Mouse (Mus musculus) myocyte (in vitro differentiated cells): Measurements from ENCODE around the gene Prkcq. TPM values are rescaled to one million over a fixed set of nuclear protein-coding genes. Genes with fewer than 3 reads are reported as not detected.

Experiments used
- H3K27me3 ChIP-seq: one replicate; pipeline ENCODE4 v1.6.1; 2011; ENCODE audit not compliant: control insufficient read depth, insufficient read depth, insufficient read length
- H3K36me3 ChIP-seq: one replicate; pipeline ENCODE4 v1.6.1; 2011; ENCODE audit not compliant: control insufficient read depth, insufficient read depth
- H3K4me2 ChIP-seq: one replicate; pipeline ENCODE4 v1.6.1; 2011; ENCODE audit warnings: low read depth, control low read depth
- H3K4me3 ChIP-seq: one replicate; pipeline ENCODE4 v1.5.1; 2011; ENCODE audit warnings: mild to moderate bottlenecking, control low read depth, moderate library complexity
- H3K79me2 ChIP-seq: one replicate; pipeline ENCODE4 v1.6.1; 2011; ENCODE audit not compliant: control insufficient read depth, insufficient read depth
- H3ac ChIP-seq: one replicate; pipeline ENCODE4 v1.6.1; 2011; ENCODE audit not compliant: control insufficient read depth, insufficient read length
- CEBPB ChIP-seq: IDR thresholded peaks from 2 replicates; pipeline ENCODE4 v1.6.1; 2011; ENCODE audit warnings: mild to moderate bottlenecking, moderate library complexity; ENCODE audit not compliant: poor library complexity, insufficient read depth, severe bottlenecking
- E2F4 ChIP-seq: IDR thresholded peaks from one replicate; pipeline ENCODE4 v1.6.1; 2011; ENCODE audit warnings: mild to moderate bottlenecking, control low read depth, moderate library complexity; ENCODE audit not compliant: insufficient read depth
- MAX ChIP-seq: IDR thresholded peaks from one replicate; pipeline ENCODE4 v1.6.1; 2011; ENCODE audit warnings: low read depth, mild to moderate bottlenecking, control low read depth
- MYOD1 ChIP-seq, 3 experiments: IDR thresholded peaks; one replicate each; pipeline ENCODE4 v1.6.1; 2011; ENCODE audit warnings: control low read depth in 2 of 3, low read depth in 2 of 3, mild to moderate bottlenecking in 2 of 3, moderate library complexity in 1 of 3; ENCODE audit not compliant: insufficient read length in 2 of 3, control insufficient read depth in 1 of 3
- MYOG ChIP-seq, 3 experiments: IDR thresholded peaks; one replicate each; pipeline ENCODE4 v1.6.1; 2011; ENCODE audit warnings: control low read depth in 2 of 3, low read depth in 2 of 3, mild to moderate bottlenecking in 2 of 3; ENCODE audit not compliant: insufficient read length in 2 of 3, control insufficient read depth in 1 of 3, insufficient read depth in 1 of 3
- POLR2A ChIP-seq: IDR thresholded peaks from one replicate; pipeline ENCODE4 v1.6.1; 2011; ENCODE audit warnings: low read depth, mild to moderate bottlenecking, control low read depth, moderate library complexity; ENCODE audit not compliant: insufficient read length
- POLR2AphosphoS2 ChIP-seq: IDR thresholded peaks from one replicate; pipeline ENCODE4 v1.6.1; 2011; ENCODE audit warnings: low read depth, control low read depth; ENCODE audit not compliant: insufficient read length
- REST ChIP-seq: IDR thresholded peaks from one replicate; pipeline ENCODE4 v1.6.1; 2011; ENCODE audit warnings: mild to moderate bottlenecking, control low read depth, moderate library complexity; ENCODE audit not compliant: insufficient read depth, insufficient read length
- SRF ChIP-seq: IDR thresholded peaks from one replicate; pipeline ENCODE4 v1.6.1; 2011; ENCODE audit warnings: low read depth; ENCODE audit not compliant: control insufficient read depth, insufficient read length
- TCF12 ChIP-seq: IDR thresholded peaks from one replicate; pipeline ENCODE4 v1.6.1; 2011; ENCODE audit warnings: mild to moderate bottlenecking, control low read depth; ENCODE audit not compliant: poor library complexity, insufficient read depth, severe bottlenecking
- TCF3 ChIP-seq: IDR thresholded peaks from one replicate; pipeline ENCODE4 v1.6.1; 2011; ENCODE audit warnings: low read depth, control low read depth; ENCODE audit not compliant: insufficient read length
- USF1 ChIP-seq: IDR thresholded peaks from one replicate; pipeline ENCODE4 v1.6.1; 2011; ENCODE audit warnings: low read depth, mild to moderate bottlenecking, control low read depth, moderate library complexity
- polyA plus RNA-seq: library from polyadenylated mRNA; unstranded; fragments of >200 nt; fragmentation: generic; extraction: Trizol; gene quantifications from one replicate; pipeline ENCODE4 v1.2.1, GENCODE M21; 2012; ENCODE audit warnings: missing spikeins

Prkcq gene
- polyA plus RNA-seq, 1 experiment = 0.02 TPM

DNA sequence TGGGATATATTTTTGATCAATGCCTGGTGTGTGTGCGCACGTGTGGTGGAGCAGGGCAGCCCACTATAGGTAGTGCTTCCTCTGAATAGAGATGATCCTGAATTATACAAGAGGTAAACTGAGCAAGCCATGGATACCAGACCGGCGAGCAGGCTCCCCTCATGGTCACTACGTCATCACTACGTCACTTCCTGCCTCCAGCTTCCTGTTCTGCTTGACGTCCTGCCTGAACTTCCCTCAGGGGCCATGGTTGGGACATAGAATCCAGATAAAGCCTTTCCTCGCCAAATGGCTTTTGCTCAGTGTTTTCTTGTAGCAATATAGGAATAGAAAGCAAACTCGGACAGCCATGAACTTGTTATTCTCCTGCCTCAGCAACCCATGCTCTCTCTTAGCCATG is 33.1 kb downstream of the Prkcq start:
- Histone ChIP-seq H3K27me3 (no peaks in the 10 kb centered on the region), H3ac (no peak overlapping the region), H3K4me2 (no peak overlapping the region), H3K79me2 (no peaks in the 10 kb centered on the region), H3K36me3 (no peaks in the 10 kb centered on the region), H3K4me3 (no peak overlapping the region)
- TF ChIP-seq MYOD1 (IDR thresholded peaks at IDR 0.05; ENCODE audit: control insufficient read depth in 1 of 3, insufficient read length in 2 of 3, low read depth in 2 of 3) = no peak
- no peak for TF ChIP-seq TCF3
- no peak for TF ChIP-seq REST
- TF ChIP-seq USF1 = no peak
- TF ChIP-seq CEBPB = no peak
- TF ChIP-seq E2F4 = no peak
- TF ChIP-seq POLR2A = no peak
- no peak for TF ChIP-seq POLR2AphosphoS2
- no peak for TF ChIP-seq TCF12
- TF ChIP-seq MAX = no peak
- TF ChIP-seq MYOG (IDR thresholded peaks at IDR 0.05; ENCODE audit: control insufficient read depth in 1 of 3, insufficient read depth in 1 of 3, insufficient read length in 2 of 3, low read depth in 2 of 3) = no peak
- TF ChIP-seq SRF = no peak

DNA sequence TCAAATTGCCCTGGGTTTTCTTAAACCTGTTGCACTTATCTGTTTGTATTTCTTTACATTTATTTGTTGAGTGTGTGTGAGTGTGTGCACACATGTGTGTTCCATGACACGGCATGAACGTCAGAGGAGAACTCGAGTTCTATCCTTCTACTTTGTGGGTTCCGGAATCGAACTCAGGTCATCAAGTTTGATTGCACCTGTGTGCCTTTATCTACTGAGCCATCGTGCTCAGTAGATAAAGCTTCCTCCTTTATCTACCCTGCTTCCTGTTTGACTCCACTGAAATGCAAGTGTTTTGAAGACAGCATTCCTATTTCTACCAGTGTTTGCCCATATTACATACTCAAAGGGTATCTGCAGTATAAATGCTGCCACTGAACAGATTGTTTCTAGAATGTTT is 33.8 kb downstream of the Prkcq start:
- Histone ChIP-seq H3ac (no peak overlapping the region), H3K4me2 (no peak overlapping the region), H3K27me3 (no peaks in the 10 kb centered on the region), H3K79me2 (no peaks in the 10 kb centered on the region), H3K4me3 (no peak overlapping the region), H3K36me3 (no peaks in the 10 kb centered on the region)
- no peak for TF ChIP-seq MYOG (IDR thresholded peaks at IDR 0.05; ENCODE audit: control insufficient read depth in 1 of 3, insufficient read depth in 1 of 3, insufficient read length in 2 of 3, low read depth in 2 of 3)
- TF ChIP-seq USF1 = no peak
- TF ChIP-seq REST = no peak
- TF ChIP-seq CEBPB = no peak
- no peak for TF ChIP-seq SRF
- no peak for TF ChIP-seq MAX
- TF ChIP-seq POLR2AphosphoS2 = no peak
- TF ChIP-seq TCF3 = no peak
- TF ChIP-seq MYOD1 (IDR thresholded peaks at IDR 0.05; ENCODE audit: control insufficient read depth in 1 of 3, insufficient read length in 2 of 3, low read depth in 2 of 3) = no peak
- TF ChIP-seq E2F4 = no peak
- no peak for TF ChIP-seq TCF12
- TF ChIP-seq POLR2A = no peak

DNA sequence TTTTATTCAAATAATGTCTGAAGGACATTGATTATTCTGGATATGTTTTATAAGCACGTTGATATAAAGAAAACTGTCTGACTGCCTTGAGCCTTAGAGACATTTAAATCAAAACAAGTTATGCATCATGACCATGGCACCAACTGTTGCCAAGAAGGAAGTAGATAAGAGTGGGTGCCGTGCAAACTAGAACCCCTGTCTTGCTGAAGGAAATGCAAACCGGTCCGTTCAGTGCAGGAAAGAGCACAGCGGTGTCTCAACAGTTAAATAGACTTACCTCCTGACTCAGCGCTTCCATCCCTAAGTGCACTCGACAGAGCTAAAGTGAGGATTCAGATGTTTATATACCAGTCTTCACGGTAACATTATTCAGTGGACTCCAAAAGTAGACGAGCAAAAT is 36.4 kb downstream of the Prkcq start:
- no peaks in the 10 kb centered on the region for H3K36me3 ChIP-seq
- no peaks in the 10 kb centered on the region for H3K27me3 ChIP-seq
- H3K79me2 ChIP-seq = no peaks in the 10 kb centered on the region
- no peak overlapping the region for H3K4me3 ChIP-seq
- H3ac ChIP-seq = no peak overlapping the region
- TF ChIP-seq TCF12 = no peak
- TF ChIP-seq MYOD1 (IDR thresholded peaks at IDR 0.05; ENCODE audit: control insufficient read depth in 1 of 3, insufficient read length in 2 of 3, low read depth in 2 of 3) = no peak
- TF ChIP-seq TCF3 = no peak
- TF ChIP-seq E2F4 = no peak
- no peak for TF ChIP-seq CEBPB
- no peak for TF ChIP-seq REST
- TF ChIP-seq USF1 = no peak
- TF ChIP-seq MAX = no peak
- TF ChIP-seq POLR2AphosphoS2 = no peak
- TF ChIP-seq POLR2A = no peak
- no peak for TF ChIP-seq SRF
- no peak for TF ChIP-seq MYOG (IDR thresholded peaks at IDR 0.05; ENCODE audit: control insufficient read depth in 1 of 3, insufficient read depth in 1 of 3, insufficient read length in 2 of 3, low read depth in 2 of 3)
- no peak overlapping the region for H3K4me2 ChIP-seq

- TF ChIP-seq USF1 (no peak), MYOD1 (IDR thresholded peaks at IDR 0.05; ENCODE audit: control insufficient read depth in 1 of 3, insufficient read length in 2 of 3, low read depth in 2 of 3) (no peak)
- H3K27me3 ChIP-seq = no peaks in the 10 kb centered on the region
Measured at GRCm38 (mm10) chr2:11209335-11209734, 37.4 kb downstream of the Prkcq start.

DNA sequence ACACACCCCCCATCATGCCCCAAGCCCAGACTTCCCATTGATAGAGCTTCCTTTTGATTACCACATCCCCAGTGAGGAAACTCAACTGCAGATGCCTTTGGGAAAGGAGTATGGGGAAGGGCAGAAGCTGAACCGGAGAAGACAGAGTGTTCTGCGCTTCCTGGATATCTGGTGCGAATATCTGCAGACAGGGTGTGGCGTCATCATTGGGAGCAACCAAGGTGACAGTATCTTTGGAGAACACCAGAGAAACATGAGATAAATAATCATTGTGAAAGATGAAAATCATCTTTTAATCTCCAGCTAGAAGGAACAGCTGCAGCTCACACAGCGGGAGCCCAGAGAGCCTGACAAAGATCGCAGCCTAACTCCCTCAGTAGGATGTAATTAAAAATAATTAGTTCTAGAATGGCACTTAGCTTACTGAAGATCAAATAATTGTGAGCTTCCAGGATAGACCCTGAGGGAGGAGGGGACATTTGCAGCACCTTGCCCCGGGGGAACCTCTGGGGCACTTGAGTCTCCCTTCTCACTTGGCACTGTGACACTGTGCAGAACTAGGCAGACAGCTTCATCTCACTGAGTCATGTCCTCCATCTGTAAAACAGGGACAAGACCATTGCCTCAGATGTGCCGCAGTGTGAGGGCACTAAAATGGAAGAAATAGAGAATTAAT is 38.5 kb downstream of the Prkcq start:
- Histone ChIP-seq H3K79me2 (no peaks in the 10 kb centered on the region), H3K36me3 (no peaks in the 10 kb centered on the region), H3K4me3 (no peak overlapping the region), H3ac (no peak overlapping the region), H3K4me2 (no peak overlapping the region), H3K27me3 (no peaks in the 10 kb centered on the region)
- no peak for TF ChIP-seq MYOG (IDR thresholded peaks at IDR 0.05; ENCODE audit: control insufficient read depth in 1 of 3, insufficient read depth in 1 of 3, insufficient read length in 2 of 3, low read depth in 2 of 3)
- no peak for TF ChIP-seq TCF3
- TF ChIP-seq SRF = no peak
- no peak for TF ChIP-seq TCF12
- TF ChIP-seq POLR2A = no peak
- TF ChIP-seq CEBPB = no peak
- TF ChIP-seq REST = no peak
- TF ChIP-seq MAX = no peak
- no peak for TF ChIP-seq E2F4
- TF ChIP-seq MYOD1 (IDR thresholded peaks at IDR 0.05; ENCODE audit: control insufficient read depth in 1 of 3, insufficient read length in 2 of 3, low read depth in 2 of 3) = no peak
- no peak for TF ChIP-seq USF1
- no peak for TF ChIP-seq POLR2AphosphoS2

More at GRCm38 (mm10) chr2:11209335-11209734, 37.4 kb downstream of the Prkcq start:
- no peaks in the 10 kb centered on the region for H3K36me3 ChIP-seq
- H3ac ChIP-seq = no peak overlapping the region
- no peak overlapping the region for H3K4me2 ChIP-seq
- H3K4me3 ChIP-seq = no peak overlapping the region
- H3K79me2 ChIP-seq = no peaks in the 10 kb centered on the region
